Mouse (Mus musculus): Measurements from ENCODE around the gene Eef2k. TPM values are rescaled to one million over a fixed set of nuclear protein-coding genes. Genes with fewer than 3 reads are reported as not detected.
A peak's percentile ranks its signal among the peaks of the same experiment; 100 is the strongest.

Gene Eef2k
- polyA plus RNA-seq, 1 experiment from 2014 or later: 20.6 TPM

DNA sequence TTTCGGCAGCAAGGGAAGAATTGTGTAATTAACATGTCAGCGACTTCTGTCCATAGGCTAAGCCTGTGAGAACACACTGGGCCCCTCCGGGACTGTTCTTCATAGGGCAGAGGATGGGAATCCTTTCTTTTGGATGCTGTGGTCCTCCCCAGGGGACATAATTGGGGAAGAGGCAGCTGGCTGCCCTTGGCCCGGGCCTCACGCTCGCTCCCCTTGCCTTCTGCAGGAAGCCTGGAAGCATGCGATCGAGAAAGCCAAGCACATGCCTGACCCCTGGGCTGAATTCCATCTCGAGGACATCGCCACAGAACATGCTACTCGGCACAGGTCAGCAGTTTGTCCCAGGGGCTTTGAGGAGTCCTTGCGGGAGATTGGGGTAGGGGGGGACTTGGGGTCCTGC is 30.5 kb downstream of the Eef2k start:
- H3K4me2 ChIP-seq: no peak overlapping the region
- no peak overlapping the region for H3K27ac ChIP-seq
- no peaks in the 10 kb centered on the region for H3K27me3 ChIP-seq
- H3K4me1 ChIP-seq: 0 out of 2 replicates have a peak, but pooled peaks cover 3% of the 10 kb centered on the region
- 79% methylated on average over 12 of the region's 12 CpGs for WGBS
- H3K4me3 ChIP-seq (replicated peaks): no peak overlapping the region
- no peaks in the 10 kb centered on the region for H3K9me3 ChIP-seq
- H3K36me3 ChIP-seq (replicated peaks): no peaks in the 10 kb centered on the region
- no peak overlapping the region for H3K9ac ChIP-seq
- no peak for ATAC-seq (ENCODE audit: low FRiP score)

DNA sequence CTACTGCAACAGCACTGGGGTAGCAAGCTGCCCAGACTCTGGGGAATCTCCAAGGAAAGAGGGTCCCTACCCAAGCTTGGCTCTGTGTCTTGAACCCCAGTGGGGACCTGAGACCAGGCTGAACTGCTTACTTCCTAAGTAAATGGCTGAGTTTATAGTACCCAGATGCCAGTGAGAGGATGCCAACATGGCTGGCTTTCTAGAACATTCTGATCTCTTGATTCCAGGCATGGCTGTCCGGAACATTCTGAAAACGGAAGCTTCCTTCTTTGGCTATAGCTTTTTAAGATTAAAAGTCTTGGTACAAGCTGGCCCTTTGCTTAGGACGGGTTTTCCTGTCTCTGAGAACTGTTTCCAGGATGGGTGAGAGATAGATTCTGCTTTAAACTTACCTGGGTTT is 31.4 kb downstream of the Eef2k start:
- no peak overlapping the region for H3K9ac ChIP-seq
- H3K4me1 ChIP-seq: 0 out of 2 replicates have a peak, but pooled peaks cover 3% of the 10 kb centered on the region
- 93% methylated on average over 3 of the region's 3 CpGs for WGBS
- H3K9me3 ChIP-seq: no peaks in the 10 kb centered on the region
- no peak overlapping the region for H3K4me2 ChIP-seq
- ATAC-seq (ENCODE audit: low FRiP score): no peak
- H3K27me3 ChIP-seq: no peaks in the 10 kb centered on the region
- no peaks in the 10 kb centered on the region for H3K36me3 ChIP-seq (replicated peaks)
- no peak overlapping the region for H3K27ac ChIP-seq
- no peak overlapping the region for H3K4me3 ChIP-seq (replicated peaks)

DNA sequence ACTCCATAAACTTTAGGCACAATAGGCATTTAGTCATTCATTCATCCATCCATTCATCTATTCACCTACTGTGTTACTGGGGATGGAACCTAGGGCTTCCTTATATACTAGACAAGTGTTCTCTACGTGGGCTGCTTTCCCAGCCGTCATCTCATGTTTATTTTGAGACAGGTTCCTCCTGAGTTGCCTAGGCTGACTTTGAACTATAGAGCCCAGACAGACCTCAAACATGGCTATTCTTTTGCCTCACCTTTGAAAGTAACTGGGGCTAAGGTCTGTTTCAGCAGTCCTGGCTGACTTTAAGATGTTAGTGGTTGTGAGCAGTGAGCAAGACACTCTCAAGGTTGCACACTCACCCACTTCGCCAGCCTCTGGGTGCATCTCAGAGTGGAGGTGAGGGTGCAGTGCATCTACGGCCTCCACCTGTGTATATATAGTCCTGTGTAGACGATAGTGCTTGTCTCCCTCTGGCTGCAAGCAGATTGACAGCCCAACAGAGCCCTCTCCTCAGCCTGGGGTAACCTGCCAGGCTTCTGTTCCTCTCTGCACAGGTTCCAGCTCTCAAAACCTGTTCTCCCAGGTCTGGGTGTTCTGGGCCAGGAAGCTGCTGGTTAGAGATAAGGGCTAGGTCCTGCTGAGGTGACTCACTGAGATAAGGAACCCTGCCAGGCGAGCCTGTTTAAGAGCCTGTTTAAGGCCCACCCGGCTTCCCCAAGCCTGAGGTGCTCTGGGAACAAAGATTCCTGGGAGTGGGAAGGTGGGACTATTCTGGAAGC is 32.3 kb downstream of the Eef2k start:
- H3K4me3 ChIP-seq (replicated peaks): no peak overlapping the region
- 0 out of 2 replicates have a peak, but pooled peaks cover 2% of the 10 kb centered on the region for H3K4me1 ChIP-seq
- H3K36me3 ChIP-seq (replicated peaks): no peaks in the 10 kb centered on the region
- H3K9ac ChIP-seq: 0 out of 2 replicates have a peak overlapping the region, but pooled peaks have one; percentile 25
- WGBS: 79% methylated on average over 7 of the region's 7 CpGs
- H3K27ac ChIP-seq: no peak overlapping the region
- no peak overlapping the region for H3K4me2 ChIP-seq
- no peaks in the 10 kb centered on the region for H3K9me3 ChIP-seq
- ATAC-seq (ENCODE audit: low FRiP score): no peak
- no peaks in the 10 kb centered on the region for H3K27me3 ChIP-seq

DNA sequence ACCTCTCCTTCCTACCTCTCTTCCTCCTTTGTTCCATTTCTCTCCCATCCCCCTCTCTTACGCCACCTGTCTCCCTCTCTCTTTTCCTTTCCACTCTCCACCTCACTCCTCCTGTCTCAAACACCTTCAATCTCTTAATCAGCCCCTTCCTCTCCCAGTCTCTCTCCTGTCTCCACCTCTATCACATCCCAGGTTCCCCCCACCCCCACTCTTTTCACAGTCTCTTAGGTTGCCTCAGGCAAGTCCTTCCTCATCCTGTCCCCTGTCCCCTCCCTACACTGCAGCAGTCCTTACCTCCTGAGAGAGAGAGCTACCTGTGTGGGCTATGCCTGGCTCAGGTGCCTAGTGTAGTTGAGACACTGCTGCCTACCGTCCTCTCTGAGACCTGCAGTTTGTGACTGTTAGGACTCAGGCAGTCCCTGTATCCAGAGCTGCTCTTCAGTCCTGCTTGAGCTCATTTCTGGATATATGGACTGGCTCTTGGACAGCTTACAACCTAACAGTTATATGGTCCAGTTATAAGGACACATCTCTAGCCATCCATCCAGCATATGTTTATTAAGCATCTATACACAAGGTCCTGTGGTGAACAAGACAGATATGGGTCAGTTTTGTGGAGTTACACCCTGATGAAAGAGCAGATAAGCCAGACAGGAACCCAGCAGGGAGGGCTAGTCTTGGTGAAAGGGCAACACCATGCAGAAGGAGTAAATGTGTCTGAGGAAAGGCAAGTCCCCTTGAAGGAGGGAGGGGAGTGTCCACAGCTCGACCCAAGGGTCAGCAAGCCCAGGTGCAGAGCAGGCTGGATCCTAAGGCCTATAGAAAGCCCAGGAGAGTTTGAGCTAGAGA is 33.1 kb downstream of the Eef2k start:
- H3K9me3 ChIP-seq: no peaks in the 10 kb centered on the region
- H3K27ac ChIP-seq: no peak overlapping the region
- H3K4me2 ChIP-seq: no peak overlapping the region
- no peaks in the 10 kb centered on the region for H3K27me3 ChIP-seq
- 0 out of 2 replicates have a peak, but pooled peaks cover 6% of the 10 kb centered on the region for H3K36me3 ChIP-seq (replicated peaks)
- 0 out of 2 replicates have a peak overlapping the region, but pooled peaks have one; percentile 25 for H3K9ac ChIP-seq
- WGBS: 67% methylated on average over 3 of the region's 3 CpGs
- no peak overlapping the region for H3K4me3 ChIP-seq (replicated peaks)
- ATAC-seq (ENCODE audit: low FRiP score): no peak
- H3K4me1 ChIP-seq: no peaks in the 10 kb centered on the region

DNA sequence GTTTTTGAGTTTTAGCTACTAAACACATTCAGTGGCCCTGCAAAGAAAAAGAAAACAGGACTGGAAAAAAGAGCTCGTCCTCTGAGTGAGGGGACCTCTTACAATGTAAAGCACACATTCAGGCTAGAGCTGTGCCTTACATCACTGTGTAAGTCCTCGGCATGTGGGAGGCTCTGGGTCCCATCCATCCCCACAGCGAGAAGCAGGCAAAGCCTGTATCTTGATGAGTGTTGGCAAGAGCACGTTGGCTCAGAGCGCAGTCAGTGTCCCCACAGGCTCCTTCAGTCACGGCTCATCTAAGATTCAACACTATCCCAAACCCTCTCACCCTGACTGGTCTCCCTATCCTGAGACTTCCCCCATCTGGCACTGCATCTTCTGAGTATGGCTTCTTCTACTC is 35.6 kb downstream of the Eef2k start:
- ATAC-seq (ENCODE audit: low FRiP score): no peak
- H3K27me3 ChIP-seq: no peaks in the 10 kb centered on the region
- H3K4me3 ChIP-seq (replicated peaks): no peak overlapping the region
- H3K4me2 ChIP-seq: no peak overlapping the region
- 0 out of 2 replicates have a peak, but pooled peaks cover 9% of the 10 kb centered on the region for H3K36me3 ChIP-seq (replicated peaks)
- H3K27ac ChIP-seq: no peak overlapping the region
- no peak overlapping the region for H3K9ac ChIP-seq
- 83% methylated on average over 6 of the region's 6 CpGs for WGBS
- no peaks in the 10 kb centered on the region for H3K4me1 ChIP-seq
- H3K9me3 ChIP-seq: no peaks in the 10 kb centered on the region

DNA sequence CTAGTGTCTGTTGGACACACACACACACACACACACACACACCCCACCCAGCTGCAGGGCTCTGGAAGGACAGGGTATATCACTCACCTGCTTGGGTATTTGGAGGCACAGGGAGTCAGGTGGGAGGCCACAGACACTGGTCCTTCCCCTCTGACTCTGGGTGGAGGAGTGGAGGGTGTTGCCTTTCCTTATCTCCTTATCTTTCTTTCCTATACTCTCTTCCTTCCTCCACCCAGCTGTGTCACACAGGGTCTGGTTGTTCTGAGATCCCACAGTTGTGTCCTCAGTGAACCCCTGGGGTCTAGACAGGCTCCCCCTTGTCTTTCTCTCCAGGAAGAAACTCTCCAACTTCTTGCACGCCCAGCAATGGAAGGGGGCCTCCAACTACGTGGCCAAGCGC is 37.3 kb downstream of the Eef2k start:
- Histone ChIP-seq H3K36me3 (replicated peaks) (peaks cover 23% of the 10 kb centered on the region), H3K27ac (no peak overlapping the region), H3K9ac (no peak overlapping the region), H3K9me3 (no peaks in the 10 kb centered on the region), H3K4me2 (no peak overlapping the region), H3K27me3 (no peaks in the 10 kb centered on the region), H3K4me1 (no peaks in the 10 kb centered on the region), H3K4me3 (replicated peaks) (no peak overlapping the region)
- no peak for ATAC-seq (ENCODE audit: low FRiP score)
- 100% methylated on average over 3 of the region's 3 CpGs for WGBS

DNA sequence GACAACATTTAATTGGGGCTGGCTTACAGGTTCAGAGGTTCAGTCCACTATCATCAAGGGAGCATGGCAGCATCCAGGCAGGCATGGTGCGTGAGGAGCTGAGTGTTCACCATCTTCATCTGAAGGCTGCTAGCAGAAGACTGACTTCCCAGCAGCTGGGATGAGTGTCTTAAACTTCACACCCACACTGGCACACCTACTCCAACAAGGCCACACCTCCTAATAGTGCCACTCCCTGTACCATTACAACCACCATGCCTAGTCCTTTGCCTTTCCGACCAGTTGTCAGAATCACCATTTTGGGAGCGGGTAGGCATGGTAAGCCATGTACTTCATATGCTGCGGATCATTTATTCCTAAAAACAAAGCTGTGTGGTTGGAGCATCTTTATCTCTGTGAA is 38.1 kb downstream of the Eef2k start:
- no peaks in the 10 kb centered on the region for H3K4me1 ChIP-seq
- peaks cover 31% of the 10 kb centered on the region for H3K36me3 ChIP-seq (replicated peaks)
- H3K9ac ChIP-seq: no peak overlapping the region
- 97% methylated on average over 4 of the region's 4 CpGs for WGBS
- ATAC-seq (ENCODE audit: low FRiP score): no peak
- H3K27ac ChIP-seq: no peak overlapping the region
- H3K4me3 ChIP-seq (replicated peaks): no peak overlapping the region
- H3K27me3 ChIP-seq: no peaks in the 10 kb centered on the region
- no peaks in the 10 kb centered on the region for H3K9me3 ChIP-seq
- no peak overlapping the region for H3K4me2 ChIP-seq

DNA sequence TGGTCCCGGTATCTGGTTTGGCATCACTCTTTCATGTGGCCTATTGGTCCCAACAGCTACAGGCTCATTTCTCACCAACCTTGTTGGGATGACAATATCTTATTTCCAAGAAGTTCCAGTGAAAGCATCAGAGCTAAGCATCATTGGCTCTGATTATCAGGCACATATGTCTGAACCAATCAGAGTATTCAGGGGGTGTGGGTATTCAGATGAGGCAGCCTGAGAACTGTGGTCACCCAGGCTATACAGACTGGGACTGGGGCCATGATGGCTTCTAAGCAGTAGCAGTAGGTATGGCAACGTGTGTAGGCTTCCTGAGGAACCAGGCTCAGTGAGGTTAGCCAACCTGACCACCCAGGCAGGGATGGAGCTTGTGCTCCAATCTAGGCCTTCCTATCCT is 38.8 kb downstream of the Eef2k start:
- H3K27ac ChIP-seq: no peak overlapping the region
- H3K36me3 ChIP-seq (replicated peaks): peaks cover 33% of the 10 kb centered on the region
- H3K4me3 ChIP-seq (replicated peaks): no peak overlapping the region
- no peak for ATAC-seq (ENCODE audit: low FRiP score)
- WGBS: 49% methylated on average over 2 of the region's 2 CpGs
- no peaks in the 10 kb centered on the region for H3K27me3 ChIP-seq
- no peaks in the 10 kb centered on the region for H3K9me3 ChIP-seq
- H3K4me2 ChIP-seq: no peak overlapping the region
- H3K9ac ChIP-seq: no peak overlapping the region
- H3K4me1 ChIP-seq: no peaks in the 10 kb centered on the region

DNA sequence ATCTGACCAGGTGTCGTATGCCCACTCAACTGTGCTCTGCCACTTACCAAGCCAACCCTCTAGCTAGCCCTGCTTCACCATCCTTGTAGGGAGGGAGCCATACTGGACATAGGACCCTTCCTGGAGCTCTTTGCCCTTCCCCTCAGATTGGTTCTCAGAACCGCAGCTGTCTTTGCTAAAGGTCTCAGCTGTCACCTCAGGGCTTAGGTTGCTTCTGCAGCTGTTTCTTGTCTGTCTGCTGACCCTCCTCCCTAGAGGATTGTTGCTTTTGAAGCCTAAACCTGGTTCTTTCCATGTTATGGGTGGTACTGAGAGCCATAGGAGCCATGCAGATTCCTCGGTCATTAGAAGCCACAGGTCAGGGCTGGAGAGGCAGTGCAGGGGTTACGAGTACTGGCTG is 40.0 kb downstream of the Eef2k start:
- Histone ChIP-seq H3K4me2 (no peak overlapping the region), H3K27me3 (no peaks in the 10 kb centered on the region), H3K9ac (no peak overlapping the region), H3K36me3 (replicated peaks) (peaks cover 33% of the 10 kb centered on the region), H3K4me1 (no peaks in the 10 kb centered on the region), H3K4me3 (replicated peaks) (no peak overlapping the region), H3K27ac (no peak overlapping the region), H3K9me3 (no peaks in the 10 kb centered on the region)
- ATAC-seq (ENCODE audit: low FRiP score): no peak
- 89% methylated on average over 4 of the region's 4 CpGs for WGBS

DNA sequence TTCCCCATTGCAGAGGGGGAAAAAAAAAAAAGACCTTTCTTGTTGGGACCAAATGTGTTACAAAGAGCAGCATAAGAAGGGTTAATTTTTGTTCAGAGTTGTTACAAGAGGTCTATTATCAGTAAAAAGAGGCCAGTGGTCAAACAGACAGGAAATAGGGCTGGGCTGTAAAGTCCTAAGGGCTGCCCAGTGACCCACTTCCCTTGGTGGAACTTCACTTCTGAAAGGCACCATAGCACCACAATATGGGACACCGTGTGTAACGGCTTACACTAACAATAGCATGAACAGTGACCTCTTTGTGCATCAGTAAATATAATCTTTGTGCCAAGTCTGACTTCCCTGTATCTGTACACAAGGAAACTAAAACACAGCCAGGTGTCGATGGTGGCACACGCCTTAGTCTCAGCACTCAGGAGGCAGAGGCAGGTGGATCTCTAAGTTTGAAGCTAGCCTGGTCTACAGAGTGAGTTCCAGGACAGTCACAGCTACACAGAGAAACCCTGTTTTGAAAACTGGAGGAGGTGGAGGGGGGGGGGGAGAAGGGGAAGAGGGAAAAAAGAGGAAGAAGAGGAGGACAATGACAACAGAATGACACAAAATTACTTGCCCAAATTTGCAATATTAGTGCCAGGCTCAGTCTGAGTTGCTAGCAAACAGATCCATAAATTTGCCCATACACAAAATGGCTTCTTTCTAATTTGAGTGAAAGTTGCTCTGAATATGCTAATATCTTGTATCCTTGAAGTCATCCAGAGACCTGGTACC is 41.1 kb downstream of the Eef2k start:
- H3K4me2 ChIP-seq: no peak overlapping the region

DNA sequence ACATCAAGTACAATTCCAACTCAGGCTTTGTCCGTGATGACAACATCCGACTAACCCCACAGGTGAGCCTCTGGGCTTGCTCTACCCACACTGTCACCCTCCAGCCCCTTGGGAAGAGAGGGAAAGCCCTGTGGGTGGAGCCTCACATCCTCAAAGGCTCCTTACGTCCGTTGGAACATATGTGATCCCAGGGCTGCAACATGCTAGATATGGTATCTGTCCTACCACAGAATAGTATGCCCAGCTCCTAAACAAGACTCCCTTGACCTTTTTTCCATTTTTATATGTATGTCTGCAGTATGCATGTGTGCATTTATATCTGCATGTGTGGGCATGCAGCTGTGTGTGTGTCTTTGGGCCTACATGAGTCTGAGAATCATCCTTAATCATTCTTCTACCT is 42.1 kb downstream of the Eef2k start:
- Histone ChIP-seq H3K4me1 (no peaks in the 10 kb centered on the region), H3K27ac (no peak overlapping the region), H3K9ac (no peak overlapping the region), H3K36me3 (replicated peaks) (peaks cover 33% of the 10 kb centered on the region), H3K27me3 (no peaks in the 10 kb centered on the region), H3K9me3 (no peaks in the 10 kb centered on the region), H3K4me2 (no peak overlapping the region), H3K4me3 (replicated peaks) (no peak overlapping the region)
- 95% methylated on average over 4 of the region's 4 CpGs for WGBS
- ATAC-seq (ENCODE audit: low FRiP score): no peak

More for the DNA sequence above, 41.1 kb downstream of the Eef2k start:
- WGBS: 88% methylated on average over 4 of the region's 4 CpGs
- peaks cover 33% of the 10 kb centered on the region for H3K36me3 ChIP-seq (replicated peaks)
- no peak overlapping the region for H3K9ac ChIP-seq
- H3K4me3 ChIP-seq (replicated peaks): no peak overlapping the region
- H3K9me3 ChIP-seq: no peaks in the 10 kb centered on the region
- no peaks in the 10 kb centered on the region for H3K4me1 ChIP-seq
- no peak overlapping the region for H3K27ac ChIP-seq
- ATAC-seq (ENCODE audit: low FRiP score): no peak
- no peaks in the 10 kb centered on the region for H3K27me3 ChIP-seq

DNA sequence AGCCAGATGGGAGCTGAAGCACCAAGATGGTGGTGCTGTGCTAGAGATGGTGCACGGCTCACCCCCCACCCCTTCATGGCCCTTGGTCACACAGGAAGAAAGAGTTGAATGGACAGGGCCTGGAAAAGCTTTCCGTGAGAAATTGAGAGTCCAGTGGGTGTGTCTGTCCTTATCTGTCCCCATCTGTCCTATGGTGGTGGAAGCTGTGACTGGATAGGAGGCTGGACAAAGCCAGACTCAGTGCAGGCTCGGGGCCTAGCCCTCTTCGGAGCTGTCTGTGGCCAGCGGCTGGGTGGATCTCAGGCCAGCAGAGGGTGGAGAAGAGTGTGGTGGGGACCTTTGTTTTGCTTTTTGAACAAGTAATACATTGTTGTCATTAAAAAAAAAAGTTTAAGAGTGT is 50.5 kb downstream of the Eef2k start:
- Histone ChIP-seq H3K4me2 (no peak overlapping the region), H3K36me3 (replicated peaks) (peaks cover 4% of the 10 kb centered on the region; the same call in 1 of the 2 replicates), H3K27ac (no peak overlapping the region), H3K9me3 (no peaks in the 10 kb centered on the region), H3K4me1 (no peaks in the 10 kb centered on the region), H3K9ac (no peak overlapping the region), H3K27me3 (no peaks in the 10 kb centered on the region), H3K4me3 (replicated peaks) (no peak overlapping the region)
- WGBS: 90% methylated on average over 5 of the region's 5 CpGs
- no peak for ATAC-seq (ENCODE audit: low FRiP score)
